Mouse (Mus musculus): Measurements from ENCODE around the gene Lig1. TPM values are rescaled to one million over a fixed set of nuclear protein-coding genes. Genes with fewer than 3 reads are reported as not detected.
"Not testable (repeated sequence)": the region's sequence is repeated elsewhere in the genome, so short reads cannot be mapped to it uniquely, and the experiment has no call there.

The Lig1 gene
- total RNA-seq (2021) = 10 to 100 TPM; 51.5 to 60.6 TPM
- long read RNA-seq, experiment 1, transcript Lig1-209 (28 exons, 3,054 nt) = major isoform, 12 of 52 reads
- long read RNA-seq, experiment 1, partial matches to known transcripts = 3 of 52 reads
- long read RNA-seq, experiment 1, other reads (novel, unspliced or antisense) = 36 of 52 reads
- long read RNA-seq, experiment 2, transcript Lig1-209 (28 exons, 3,054 nt) = major isoform, 11 of 63 reads
- long read RNA-seq, experiment 2, partial matches to known transcripts = 50 of 63 reads
- long read RNA-seq, experiment 2, other reads (novel, unspliced or antisense) = 2 of 63 reads

DNA sequence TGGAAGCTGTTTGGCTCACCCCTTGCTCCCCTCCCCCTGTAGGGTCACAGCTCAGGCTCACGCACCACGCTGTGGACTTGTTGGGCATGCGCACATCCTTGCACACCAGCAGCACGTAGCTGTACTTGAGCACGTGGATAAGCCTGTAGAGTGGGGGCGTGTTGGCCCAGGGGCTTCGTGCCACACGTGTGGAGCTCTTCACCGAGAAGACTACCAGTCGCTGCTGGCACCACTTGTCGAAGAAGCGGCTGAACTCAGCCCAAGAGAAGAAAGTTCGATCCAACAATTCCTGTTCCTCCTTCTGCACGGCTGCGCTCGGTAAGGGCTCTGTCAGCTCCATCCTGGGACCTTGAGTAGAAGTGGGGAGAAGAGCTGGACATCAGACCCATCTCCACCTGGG lies at the start of gene Lig1:
TSS of gene Lig1 (plus strand) at position 203 of the 400 bp plus-strand sequence.
- no peak for DNase-seq (ENCODE audit: low spot score in 2 of 2)

DNA sequence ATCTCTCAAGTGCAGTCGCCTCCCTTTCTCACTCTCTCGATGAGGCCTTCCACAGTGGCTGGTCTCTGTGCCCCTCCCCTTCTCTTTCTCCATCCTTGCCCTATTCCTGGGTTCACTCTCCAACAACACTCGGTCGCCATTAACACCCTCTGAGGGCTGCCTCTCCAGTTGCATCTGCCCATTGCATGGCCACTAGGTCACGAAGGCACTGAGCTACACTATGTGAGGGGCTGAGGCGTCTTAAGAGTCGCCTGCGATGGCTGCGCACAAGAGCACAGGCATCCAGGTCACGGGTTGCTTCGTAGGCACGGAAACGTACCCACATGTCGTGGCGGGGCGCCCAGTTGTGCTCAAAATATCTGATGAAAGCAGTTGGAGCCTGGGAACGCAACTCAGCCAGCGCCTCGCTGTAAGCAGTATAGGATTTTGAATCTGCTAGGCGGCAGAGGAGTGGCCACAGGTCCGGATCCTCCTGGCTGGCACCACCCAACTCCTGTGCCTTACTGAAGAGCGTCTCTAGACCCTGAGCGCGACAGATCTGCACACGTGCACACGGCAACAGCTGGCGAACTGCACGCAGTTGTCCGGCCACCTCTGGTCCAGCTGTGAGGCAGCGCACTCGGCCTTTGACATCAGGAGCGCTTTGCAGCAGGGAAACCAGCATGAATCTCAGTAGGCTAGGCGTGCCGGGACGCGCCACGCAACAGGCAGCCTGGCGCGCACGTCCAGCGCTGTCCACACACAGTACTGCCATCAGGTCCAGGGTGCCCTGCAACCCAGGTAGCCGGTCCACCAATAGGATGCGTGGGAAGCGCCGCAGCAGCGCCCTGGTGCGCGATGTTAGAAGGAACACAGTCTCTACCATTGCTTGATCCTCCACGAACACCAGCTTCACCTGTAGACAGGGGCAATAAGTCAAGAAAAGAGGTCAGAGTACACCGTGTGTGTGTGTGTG lies 16.1 kb upstream of the Lig1 start:
- DNase-seq (ENCODE audit: low spot score in 2 of 2) = no peak

DNA sequence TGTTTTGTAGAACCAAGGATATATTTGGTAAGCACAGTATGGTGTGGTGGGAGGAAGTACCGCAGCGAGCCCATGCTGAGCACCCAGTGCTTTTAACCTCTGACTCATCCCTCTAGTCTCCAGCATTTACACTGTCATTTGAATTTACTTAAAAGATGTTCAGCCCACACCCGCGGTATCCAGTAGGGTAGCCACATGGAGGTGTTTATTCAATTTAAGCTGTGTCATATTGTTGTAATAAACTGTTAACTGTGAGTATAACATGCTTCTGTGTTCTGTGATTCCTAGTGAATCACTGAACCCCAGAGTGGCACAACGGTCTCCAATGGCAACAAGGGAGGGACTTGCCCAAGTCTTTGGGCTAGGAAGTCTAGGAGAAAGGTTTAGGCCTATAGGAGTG lies 13.2 kb upstream of the Lig1 start:
- no peak for DNase-seq (ENCODE audit: low spot score in 2 of 2)

DNA sequence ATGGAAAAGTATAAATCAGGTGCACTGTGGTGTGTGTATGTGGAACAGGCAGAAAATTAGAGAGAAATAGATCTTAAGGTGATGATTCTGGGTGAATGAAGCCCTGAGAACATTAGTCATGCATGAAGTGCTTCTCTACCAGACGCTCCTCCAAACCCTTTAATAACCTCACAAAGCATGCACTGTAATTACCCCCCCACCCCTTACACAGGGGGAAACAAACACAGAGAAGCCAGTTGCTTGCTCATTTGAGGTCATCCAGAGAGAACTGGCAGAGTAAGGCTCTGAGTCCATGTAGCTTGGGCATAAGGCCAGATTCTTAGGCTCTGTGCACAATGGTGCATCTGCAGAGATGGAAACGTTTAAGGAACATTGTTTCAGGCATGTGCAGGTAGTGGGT lies 12.7 kb upstream of the Lig1 start:
- DNase-seq (ENCODE audit: low spot score in 2 of 2) = no peak

DNA sequence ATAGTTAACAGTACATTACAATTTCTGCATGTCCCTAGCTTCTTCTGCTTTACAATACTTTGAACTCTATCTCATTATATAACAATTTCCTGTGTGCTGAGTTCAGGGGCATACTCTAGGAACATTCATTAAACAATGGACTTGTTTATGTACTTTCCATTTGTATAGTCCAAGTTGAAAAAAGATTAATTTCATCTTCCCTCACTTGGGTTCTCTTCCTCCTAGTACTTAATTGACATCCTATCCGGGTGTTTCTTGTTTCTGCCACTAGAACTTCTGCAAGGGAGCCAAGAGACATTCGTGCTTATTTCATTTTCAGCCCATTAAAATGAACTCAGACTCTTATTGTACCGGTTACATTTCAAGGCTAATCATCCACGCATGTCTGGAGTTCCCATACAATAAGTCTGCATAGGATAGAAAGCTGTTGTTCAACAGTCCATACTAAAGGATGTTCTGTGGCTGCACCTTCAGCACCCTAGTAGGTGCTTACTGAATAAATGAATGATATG lies 8.3 kb upstream of the Lig1 start:
- DNase-seq (ENCODE audit: low spot score in 2 of 2) = no peak

DNA sequence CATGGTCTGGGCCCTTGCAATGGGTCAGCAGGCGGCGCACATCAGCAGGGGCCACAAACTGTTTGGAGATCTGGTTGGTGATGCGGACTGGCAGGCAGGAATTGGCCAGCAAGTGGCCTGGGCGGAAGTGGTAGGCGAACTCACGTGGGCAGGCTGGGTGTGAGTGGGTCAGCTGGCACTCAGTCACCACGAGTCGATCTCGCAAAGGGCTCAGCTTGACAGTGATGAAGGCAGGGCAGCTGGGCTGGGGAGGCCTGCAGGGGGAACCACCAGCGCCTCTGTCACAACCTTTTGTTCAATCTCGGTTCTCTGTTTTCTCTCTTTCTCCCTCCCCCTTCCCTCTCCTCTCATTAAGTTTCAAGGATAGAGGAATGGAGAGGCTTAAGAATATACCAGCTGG lies 7.7 kb upstream of the Lig1 start:
- DNase-seq (ENCODE audit: low spot score in 2 of 2) = no peak

DNA sequence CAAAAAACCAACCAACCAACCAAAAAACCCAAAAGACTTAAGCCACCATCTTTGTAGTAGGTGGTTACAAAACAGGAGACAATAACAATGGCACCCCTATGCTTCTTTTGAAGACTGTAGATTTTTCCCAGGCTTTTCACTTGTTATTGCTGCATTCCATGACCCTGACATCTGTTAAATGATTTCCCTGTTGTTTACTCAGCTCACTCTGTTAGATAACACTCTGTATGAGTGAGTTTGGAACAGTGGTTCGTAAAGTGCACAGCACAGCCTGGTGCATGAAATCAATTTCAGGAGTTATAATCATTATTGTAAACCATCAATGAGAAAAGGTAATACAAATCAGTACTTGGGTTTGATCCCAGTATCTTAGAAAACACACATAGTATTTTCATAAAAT lies 5.4 kb upstream of the Lig1 start:
- no peak for DNase-seq (ENCODE audit: low spot score in 2 of 2)

DNA sequence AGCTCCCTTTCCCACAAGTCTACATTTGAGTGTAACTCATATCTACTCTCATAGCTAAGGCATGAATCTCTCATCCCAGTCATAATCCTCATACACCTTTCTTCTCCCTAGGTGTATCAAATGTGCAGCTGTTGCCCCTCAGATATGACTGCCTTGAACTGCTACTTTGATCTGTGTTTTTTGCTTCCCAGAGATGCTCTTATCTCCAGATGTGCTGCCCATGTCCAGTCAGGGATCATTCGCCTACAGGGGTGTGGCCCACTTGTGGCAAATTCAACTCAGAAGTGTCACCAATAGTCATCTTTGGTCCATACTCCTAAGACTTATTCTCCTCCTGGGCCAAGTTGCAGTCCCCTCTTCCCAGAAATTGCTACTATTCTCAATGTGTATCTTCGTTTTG lies 750 bp downstream of the Lig1 start:
- DNase-seq (ENCODE audit: low spot score in 2 of 2) = no peak

DNA sequence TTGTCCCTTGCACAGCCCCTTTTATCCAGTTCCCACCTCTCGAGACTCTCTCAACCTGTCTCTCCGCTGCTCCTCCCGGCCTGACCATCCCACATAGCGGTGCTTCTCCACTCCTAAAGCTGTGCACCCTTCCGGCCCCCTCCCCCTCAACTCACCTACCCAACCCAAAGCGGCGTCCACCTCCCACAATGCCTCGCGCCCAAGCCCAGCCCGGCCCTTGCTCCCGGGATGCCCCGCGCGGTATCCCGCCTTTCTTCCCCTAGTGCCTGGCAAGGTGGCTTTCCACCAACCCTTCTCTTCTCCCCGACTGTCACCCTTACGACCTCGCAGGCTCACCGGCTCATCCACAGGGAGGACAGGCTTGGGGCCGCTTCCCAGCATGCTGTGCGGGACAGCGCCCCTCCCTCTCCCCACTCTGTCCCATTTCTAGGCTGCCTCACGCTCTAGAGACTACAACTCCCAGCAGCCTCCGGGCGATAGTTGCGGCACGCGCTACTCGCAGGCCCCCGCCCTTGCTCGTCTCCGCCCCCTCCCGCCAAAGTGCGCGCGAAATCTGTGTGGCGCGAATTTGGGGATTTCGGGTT lies 1.3 kb downstream of the Lig1 start, which contains the start of gene Zswim9:
TSS of gene Zswim9 (minus strand) at position 414 of the 584 bp plus-strand sequence.
- peak; percentile 75 to 83 for DNase-seq (ENCODE audit: low spot score in 2 of 2)

DNA sequence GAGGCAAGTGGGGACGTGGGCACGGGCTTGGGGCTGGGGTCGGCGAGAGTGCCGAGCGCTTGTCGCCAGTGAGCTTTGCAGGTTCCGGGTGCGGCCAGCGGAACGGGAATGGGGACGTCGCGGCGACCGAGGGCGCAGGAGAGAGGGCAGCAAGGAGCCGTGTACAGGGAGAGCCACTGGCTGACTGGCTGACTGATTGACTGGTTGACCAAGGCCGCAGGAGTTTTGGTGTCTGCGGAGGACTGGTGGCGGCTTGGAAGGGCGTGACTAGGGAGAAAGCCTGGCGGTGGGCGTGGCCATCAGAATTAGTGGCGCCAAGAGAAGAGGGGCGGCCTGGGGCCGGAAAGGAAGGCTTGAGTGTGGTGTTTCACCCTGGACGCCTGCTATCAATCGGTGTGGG lies 1.9 kb downstream of the Lig1 start:
- not testable (repeated sequence) for DNase-seq (ENCODE audit: low spot score in 2 of 2)

DNA sequence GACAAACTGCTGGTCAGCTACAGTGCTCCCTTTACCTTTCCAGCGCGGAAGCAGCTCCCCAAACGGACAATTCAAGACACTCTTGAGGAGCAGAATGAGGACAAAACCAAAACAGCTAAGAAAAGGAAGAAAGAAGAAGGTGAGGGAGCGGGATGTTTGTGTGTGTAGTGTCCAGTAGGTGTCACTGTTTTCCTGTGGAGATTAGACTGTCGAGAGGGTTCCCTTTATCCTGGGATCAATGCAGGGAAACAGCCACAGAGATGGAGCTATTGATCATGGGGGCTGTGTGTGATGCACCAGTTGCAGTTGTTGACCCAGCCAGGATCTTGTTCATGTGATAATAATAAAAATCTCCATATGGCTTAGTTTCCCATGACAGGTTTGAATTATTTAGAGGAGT lies 11.5 kb downstream of the Lig1 start:
- DNase-seq (ENCODE audit: low spot score in 2 of 2) = no peak

DNA sequence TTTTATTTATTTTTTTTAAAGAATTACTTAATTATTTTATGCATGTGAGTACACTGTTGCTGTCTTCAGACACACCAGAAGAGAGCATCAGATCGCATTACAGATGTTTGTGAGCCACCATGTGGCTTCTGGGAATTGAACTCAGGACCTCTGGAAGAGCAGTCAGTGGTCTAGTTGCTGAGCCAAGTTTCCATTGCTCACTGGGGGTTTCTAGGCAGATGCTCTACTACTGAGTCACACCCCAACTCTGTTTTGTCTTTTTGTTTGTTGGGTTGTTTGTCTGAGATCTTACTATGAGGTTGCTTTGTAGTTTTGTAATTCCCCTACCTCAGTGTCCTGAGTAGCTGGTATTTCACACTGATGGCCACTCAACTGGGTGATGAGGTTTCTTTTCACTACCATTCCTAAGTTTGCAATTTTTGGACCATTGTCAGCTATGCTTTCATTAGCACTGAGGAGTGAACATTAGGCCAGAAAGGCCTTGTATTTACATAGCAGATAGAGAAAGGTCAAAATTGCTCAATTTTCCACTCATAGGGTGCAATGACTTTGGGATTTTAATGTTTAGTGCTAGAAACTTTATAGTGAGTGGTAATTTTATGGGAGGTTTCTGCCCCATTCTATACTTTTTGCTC lies 13.1 kb downstream of the Lig1 start:
- DNase-seq (ENCODE audit: low spot score in 2 of 2) = no peak

DNA sequence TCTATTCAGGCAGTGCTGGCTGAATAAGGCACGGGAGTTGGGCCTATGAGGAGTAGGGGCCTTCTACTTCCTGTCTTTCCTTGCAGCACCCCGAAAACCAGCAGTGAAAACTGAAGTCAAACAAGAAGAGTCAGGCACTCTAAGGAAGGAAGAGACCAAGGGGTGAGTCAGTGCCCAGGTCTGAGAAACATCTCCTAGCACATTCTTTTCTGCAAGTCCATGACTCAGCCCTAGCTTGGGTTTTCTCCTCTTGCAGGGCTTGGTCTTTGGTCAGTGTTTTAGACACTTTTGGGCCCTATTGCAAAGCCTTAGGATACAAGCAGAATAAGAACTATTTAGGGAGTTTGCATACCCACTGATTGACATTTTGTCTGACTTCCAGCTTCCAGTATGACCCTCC lies 14.3 kb downstream of the Lig1 start:
- DNase-seq (ENCODE audit: low spot score in 2 of 2) = no peak

DNA sequence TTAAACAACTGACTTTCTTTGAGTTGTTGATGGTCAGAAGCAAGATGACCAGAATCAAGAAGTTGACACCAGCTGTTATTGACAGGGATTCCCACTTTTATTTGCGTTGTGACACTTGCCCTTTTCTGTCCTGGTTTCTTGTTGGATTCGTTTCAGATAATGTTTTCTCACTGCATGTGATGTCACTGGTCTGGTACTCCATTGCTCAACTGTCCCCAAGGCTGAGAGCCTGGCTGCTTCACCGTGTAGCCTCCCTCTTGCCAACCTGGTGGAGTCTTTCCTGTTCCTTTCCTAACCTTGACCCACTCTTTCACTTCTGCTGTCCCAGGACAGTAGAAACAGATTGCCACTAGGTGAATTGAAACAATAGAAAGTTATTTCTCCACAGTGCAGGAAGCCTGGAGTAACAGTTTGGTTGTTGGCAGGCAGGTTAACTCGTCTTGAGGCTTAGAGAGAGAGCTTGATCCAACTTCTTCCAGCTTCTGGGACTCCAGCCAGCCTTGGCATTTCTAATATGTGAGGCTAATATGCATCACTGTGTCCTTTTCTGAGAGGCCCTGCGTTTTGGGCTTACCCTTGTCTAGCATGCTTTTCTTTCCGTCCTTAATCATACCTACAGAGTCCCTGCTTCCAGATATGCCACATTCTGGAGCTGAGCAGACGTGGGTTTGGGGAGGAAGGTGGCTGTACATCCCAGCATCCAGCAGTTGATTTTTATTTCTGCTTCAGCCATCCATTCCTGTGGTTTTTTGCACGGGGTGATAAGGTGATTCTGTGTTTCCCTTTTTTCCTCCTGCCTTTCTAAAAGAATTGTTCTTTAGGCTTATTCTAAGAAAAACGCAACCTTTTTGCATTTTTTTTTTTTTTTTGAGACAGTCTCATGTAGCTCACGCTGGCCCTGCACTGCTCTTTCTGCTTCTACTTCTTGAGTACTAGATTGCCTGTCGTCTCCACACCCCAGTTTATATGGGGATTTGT lies 17.1 kb downstream of the Lig1 start:
- DNase-seq (ENCODE audit: low spot score in 2 of 2) = no peak

DNA sequence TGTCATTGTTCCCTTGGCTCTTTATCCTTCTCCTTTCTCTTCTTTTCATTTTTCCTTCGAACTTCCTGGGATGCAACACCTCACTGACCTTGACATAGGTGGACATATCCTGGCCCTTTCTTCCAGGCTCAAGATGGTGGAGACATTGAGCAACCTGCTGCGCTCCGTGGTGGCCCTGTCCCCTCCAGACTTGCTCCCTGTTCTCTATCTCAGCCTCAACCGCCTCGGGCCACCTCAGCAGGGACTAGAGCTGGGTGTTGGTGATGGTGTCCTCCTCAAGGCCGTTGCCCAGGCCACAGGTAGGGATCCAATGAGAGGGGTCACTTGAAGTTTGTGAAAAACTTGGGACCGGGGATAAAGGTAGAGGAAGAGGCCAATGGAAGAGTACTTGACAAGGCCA lies 18.2 kb downstream of the Lig1 start:
- DNase-seq (ENCODE audit: low spot score in 2 of 2) = no peak

DNA sequence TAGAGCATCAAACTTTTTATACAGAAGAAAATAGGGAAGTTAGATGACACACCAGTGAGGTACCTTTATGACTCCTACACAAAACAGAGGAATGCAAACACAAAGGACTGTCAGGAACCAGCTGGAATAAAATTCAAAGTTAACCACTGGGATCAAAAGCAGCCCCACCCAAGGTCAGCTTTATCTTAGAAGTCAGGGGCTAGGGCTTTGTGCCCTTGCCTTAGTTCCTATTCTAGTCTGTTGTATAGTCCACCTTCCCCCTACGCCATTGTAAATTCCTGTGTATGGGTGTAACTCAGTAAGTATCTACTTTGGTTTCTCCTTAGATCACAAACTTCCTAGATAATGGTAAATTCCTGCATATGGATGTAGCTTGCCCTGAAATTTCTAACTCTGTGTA lies 20.6 kb downstream of the Lig1 start:
- no peak for DNase-seq (ENCODE audit: low spot score in 2 of 2)

DNA sequence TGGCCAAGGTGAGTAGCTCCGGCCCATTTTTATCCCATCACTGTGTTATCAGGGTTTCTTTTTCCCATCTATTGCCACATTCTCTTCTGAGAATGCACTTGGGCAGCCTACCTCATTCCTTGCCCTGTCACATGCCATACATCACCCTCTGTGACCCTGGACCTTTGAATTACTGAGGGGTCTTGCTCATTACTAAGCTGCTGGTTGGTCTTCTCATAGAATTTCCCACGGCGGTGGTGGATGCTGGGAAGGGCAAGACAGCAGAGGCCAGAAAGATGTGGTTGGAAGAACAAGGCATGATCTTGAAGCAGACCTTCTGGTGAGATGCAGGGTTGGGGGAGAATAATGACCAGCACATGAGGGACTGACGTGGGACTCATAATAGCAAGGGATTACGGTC lies 21.7 kb downstream of the Lig1 start:
- DNase-seq (ENCODE audit: low spot score in 2 of 2) = no peak

DNA sequence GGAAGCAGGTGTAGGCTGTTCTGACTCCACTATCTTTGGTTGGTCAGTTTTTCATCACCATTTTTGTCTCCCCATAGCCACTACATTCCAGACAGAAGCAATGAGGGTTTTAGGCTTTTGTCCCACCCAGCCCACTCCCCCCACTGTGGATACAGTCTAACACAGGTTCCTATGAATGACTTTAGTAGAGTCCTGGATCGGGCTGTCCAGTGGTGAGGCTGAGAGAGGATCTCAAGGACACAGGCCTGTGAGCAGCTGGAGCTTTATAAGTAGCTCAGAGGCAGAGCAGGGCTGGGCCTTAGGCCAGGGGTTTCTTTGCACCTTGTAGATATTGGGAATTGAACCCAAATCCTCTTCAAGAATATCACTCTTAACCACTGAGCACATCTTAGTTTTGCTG lies 24.6 kb downstream of the Lig1 start:
- no peak for DNase-seq (ENCODE audit: low spot score in 2 of 2)

DNA sequence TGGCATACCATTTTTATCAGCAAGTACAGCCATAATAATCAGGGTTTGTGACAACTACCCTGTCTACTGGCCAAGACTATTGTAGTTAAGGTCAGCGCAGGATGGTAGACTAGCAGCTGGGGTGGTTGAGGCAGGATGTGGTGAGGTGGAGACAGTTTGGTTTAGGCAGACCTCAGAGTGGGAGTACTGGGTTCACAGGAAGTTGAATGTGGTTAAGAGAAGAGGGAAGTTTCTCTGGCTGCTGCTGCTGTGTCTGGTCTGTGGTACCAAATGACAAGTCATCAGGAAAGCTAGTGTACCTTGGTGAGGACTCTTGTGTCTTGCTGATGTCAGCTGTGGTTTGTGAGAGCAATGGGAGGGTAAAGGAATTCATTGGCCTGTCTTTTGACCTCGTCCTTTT lies 25.7 kb downstream of the Lig1 start:
- DNase-seq (ENCODE audit: low spot score in 2 of 2) = no peak

DNA sequence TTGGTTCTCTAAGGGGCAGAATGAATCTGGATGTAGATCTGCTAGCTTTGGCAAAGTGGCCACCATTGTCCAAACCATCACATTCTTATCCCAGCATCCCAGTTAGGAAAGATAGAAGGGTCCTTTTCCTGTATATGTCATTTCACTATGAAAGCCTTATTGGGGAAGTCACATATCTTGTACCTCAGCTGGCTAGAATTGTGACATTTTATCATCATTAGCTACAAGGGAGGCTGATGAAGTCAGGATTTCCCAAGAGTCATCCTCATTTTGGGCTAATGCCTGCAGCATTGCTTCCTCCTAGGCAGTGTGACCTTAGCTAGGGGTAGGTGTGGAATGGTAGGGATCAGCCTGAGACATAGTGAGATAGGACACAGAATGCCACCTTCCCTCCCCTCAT lies 26.3 kb downstream of the Lig1 start:
- no peak for DNase-seq (ENCODE audit: low spot score in 2 of 2)

Data from adrenal gland, postnatal 4 days (tissue).